Mouse (Mus musculus) thymus, postnatal 10 days (tissue): ENCODE results near the gene Bmp8a.
"Not testable (repeated sequence)": the region's sequence is repeated elsewhere in the genome, so short reads cannot be mapped to it uniquely, and the experiment has no call there.

Experiments used
- DNase-seq, 2 experiments: peaks; one replicate each; pipeline ENCODE4 v3.0.0; 2021; ENCODE audit warnings: low spot score in 2 of 2

Bmp8a gene

GRCm38 (mm10) chr4:123286790-123287189, 56.3 kb downstream of the Bmp8a start:
- no peak for DNase-seq

GRCm38 (mm10) chr4:123284731-123285624, 58.1 kb downstream of the Bmp8a start:
- DNase-seq: no peak

- not testable (repeated sequence) for DNase-seq
Observed at GRCm38 (mm10) chr4:123283675-123284064, 59.4 kb downstream of the Bmp8a start.

- not testable (repeated sequence) for DNase-seq
Observed at GRCm38 (mm10) chr4:123282915-123283674, 60.0 kb downstream of the Bmp8a start.

- peak; percentile 72 to 83 for DNase-seq
Observed at GRCm38 (mm10) chr4:123282500-123282899, 60.6 kb downstream of the Bmp8a start.

GRCm38 (mm10) chr4:123280117-123280516, 62.9 kb downstream of the Bmp8a start:
- no peak for DNase-seq

GRCm38 (mm10) chr4:123271063-123271462, 72.0 kb downstream of the Bmp8a start:
- no peak for DNase-seq
